Mouse (Mus musculus): Measurements from ENCODE around the gene Oscp1.
A peak's percentile ranks its signal among the peaks of the same experiment; 100 is the strongest.

Oscp1 gene

DNA sequence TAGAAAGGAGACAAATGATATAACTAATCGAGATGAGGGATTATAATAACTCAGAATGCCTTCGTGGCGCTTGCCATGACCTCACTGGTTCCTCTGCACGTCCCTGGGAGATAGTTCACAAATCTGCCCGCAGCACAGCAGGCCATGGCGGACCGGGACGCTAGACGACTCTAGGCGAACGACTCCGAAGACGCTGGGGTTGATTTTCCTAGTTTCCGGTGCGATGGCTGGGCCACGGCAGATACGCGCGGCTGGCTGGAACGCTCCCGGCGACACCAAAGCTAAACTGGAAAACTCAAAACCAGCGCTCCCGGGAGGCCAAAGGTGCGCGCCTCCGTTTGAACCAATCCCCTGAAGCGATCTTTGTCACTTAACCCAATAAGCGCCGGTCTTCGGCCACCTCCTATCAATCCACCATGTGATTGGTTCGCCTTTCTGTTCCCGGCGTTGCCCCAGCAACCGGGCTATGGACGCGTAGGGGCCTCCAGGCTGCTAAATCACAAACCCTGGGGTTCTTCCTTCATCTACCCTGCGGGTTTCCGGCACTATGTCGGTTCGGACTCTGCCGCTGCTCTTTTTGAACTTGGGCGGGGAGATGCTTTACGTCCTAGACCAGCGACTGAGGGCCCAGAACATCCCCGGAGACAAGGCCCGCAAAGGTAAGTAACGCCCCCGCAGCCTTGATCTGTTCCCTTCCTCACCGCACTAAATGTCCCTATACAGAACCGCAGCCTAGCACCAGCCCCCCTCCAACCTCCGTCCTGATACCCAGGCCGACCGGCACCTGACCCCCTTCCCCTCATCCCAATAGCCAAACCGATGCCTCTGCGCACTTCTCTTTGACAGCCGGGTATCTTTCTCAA is at the start of gene Oscp1:
Gene Oscp1 (plus strand): TSS at position 432 of the 863 bp plus-strand sequence.
- peak; percentile 91 for DNase-seq (ENCODE audit: low spot score)

- DNase-seq (ENCODE audit: low spot score) = no peak
These were observed 40.6 kb upstream of the Oscp1 start for GRCm38 (mm10) chr4:126017676-126018332.

DNA sequence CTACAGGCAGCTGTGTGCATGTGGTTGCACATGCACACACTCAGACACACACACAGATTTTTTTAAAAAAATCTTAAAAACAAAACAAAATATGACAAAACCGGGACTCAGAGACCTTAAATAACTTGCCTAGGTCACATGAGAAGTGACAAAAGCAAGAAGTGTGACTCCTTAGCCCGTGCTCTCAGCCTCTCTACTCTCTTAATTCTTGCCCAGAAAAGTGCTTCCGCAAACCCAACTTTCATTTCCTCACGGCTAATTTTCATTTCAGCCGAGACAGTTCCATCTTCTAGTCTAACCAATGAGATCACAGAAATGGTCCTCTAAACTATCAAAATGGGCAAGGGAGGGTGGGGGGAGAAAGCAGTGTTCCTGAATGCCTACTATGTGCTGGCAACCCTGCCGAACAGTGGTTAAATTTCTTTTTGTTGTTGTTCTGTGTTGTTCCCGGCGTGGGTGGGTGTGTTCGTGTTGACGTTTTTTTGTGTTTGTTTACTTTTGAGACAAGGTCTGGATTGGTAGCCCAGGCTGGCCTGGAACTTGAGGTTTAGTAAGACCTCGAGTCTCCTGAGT is 39.3 kb upstream of the Oscp1 start:
- DNase-seq (ENCODE audit: low spot score) = no peak

DNA sequence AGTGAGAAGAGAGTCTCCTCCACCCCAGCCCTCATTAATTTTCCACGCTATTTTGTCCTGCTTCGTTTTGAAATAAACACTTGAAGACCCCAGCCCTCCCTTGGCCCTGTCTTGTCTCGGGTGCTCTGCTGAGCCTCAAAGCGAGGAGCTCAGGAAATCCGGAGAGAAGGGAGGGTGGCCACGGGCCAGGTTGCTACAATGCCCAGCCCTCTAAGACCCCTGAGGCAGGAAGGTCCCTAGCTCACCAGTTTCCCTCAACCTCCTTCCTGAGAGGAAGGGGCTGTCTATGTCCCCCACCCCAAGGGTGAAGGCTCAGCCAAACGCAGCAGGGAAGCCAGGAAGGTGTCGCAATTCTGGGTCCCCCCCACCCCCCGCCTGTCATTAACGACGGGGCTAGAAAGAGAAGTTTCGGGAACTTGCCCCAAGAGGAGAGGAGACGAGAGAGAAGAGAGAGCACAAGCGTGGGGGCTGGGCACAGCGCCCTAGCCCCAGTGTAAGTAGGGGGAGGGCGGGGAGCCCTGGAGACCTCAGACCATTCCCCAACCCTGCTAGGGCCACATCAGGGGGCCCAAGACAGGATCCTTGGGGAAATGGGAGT is 34.0 kb upstream of the Oscp1 start, which contains the start of gene Csf3r:
Gene Csf3r (plus strand): TSS at position 248 of the 598 bp plus-strand sequence.
- no peak for DNase-seq (ENCODE audit: low spot score)

- DNase-seq (ENCODE audit: low spot score) = no peak
These were observed 32.6 kb upstream of the Oscp1 start for GRCm38 (mm10) chr4:126025801-126026200.

- DNase-seq (ENCODE audit: low spot score) = no peak
These were observed 30.4 kb upstream of the Oscp1 start for GRCm38 (mm10) chr4:126027980-126028379.

- no peak for DNase-seq (ENCODE audit: low spot score)
These were observed 29.3 kb upstream of the Oscp1 start for GRCm38 (mm10) chr4:126029042-126029441.

GRCm38 (mm10) chr4:126030705-126031104 is 27.7 kb upstream of the Oscp1 start:
- DNase-seq (ENCODE audit: low spot score) = no peak

GRCm38 (mm10) chr4:126035413-126035812 is 23.0 kb upstream of the Oscp1 start:
- DNase-seq (ENCODE audit: low spot score) = no peak

GRCm38 (mm10) chr4:126046851-126047585 is 11.3 kb upstream of the Oscp1 start, which contains the start of gene Mrps15:
Mrps15 (plus strand) TSS chr4:126046925.
- peak; percentile 88 for DNase-seq (ENCODE audit: low spot score)

DNA sequence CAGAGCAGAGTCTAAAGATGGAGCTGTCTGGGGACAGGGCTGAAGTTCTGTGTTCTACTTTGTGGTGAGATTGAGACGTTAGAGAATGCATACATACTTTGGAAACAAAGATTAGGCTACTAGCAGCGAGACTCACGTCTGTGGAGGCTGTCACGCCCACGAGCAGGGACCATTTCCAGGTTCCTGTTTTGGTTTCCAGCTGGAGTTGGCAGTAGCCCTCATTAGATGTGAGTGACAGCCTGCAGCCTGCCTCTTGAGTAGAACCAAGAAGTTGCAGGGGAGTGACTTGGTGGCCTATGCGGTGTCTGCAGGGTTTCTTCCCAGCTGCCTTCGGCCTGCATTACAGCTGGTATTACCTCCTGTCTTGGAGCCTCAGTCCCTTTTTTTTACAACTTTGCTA is 6.7 kb upstream of the Oscp1 start:
- no peak for DNase-seq (ENCODE audit: low spot score)

DNA sequence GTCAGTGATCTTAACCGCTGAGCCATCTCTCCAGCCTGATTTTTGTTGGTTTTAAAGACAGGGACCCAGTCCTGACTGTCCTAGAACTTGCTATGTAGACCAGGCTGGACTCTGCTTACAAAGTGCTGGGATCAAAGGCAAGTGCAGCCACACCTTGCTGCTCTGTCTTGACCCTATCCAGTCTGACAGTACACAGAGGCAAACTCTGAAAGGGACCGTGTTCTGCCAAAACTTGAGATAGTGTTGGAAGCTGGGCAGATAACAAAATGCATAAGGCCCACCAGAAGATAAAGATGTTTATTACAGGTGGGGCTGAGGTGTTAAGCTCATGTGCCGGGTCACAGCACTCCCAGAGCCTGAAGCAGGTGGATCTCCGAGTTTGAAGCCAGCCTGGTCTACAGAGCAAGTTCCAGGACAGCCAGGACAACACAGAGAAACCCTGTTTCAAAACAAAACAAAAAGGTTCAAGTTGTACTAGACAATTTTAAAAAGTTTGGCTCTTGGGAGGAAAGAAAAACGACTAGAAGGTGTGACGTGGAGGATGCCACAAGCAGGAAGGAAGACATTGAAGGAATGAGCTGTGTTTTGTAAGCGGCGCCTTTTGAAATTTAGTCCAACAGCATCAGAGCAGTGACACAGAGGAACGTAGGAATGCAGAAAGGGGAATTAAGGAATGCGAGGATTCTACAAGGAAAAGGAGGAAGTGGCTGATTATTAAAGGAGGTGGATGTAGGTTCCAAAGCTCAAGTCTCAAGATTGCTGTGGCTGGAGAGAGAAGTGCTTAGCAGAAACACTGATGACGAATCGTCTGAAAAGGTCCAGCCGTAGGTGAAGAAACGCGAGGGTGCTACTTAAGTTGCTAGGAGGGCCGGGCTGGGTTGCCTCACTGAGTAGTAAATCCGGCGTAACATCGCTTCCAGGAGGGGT is 895 bp upstream of the Oscp1 start:
- DNase-seq (ENCODE audit: low spot score) = no peak

- no peak for DNase-seq (ENCODE audit: low spot score)
These were observed 615 bp downstream of the Oscp1 start for GRCm38 (mm10) chr4:126058997-126059362.

DNA sequence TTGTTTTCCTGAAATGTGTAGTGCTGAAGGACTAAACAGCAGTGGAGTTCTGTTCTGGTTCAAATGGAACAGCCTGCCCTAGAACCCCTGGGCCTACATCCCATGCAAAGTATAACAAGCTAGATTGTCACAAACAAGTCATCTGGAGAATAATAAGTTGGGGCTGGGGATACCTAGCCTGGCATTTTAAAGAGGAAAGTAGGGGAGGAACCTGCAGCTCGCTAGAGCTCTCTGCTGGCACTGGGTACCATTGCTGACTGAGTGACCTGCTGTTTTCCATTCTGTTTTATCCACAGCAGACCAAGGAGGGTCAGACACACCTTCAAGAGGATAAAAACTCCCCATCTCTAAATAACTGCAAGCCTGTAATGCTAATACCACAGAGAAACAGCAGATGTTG is 4.5 kb downstream of the Oscp1 start:
- no peak for DNase-seq (ENCODE audit: low spot score)

GRCm38 (mm10) chr4:126065241-126065640 is 6.9 kb downstream of the Oscp1 start:
- no peak for DNase-seq (ENCODE audit: low spot score)

DNA sequence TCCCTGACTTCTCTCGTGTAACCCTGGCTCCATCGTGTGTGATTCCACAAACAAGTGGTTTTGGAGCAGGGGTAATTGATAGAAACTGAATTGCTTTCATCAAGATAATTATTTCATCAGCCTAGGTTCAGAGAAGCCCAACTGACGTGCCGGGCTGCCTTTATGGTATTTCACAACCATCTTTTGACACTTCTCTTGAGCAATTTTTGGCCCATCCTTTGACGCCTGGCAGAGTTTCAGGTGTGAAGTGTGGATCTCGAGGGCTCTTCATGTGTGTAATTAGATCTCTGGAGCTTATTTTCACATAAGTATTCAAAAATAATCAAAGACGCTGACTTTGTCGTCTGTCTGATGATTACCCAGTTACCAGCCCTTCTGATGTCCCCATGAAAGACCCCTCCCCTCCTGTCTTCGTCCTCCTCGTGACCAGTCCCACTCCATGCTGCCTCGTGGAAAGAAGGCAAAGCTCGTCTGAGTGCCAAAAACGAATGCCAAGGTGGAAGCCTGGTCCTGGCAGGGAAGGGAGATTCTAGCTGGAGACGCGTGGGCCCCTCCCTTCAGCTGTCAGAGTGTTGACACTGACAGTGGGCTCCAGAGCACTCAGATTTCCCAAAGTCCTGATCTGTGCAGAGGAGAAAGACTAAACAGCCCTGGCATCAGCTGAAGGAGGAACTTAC is 9.2 kb downstream of the Oscp1 start:
- DNase-seq (ENCODE audit: low spot score) = no peak

DNA sequence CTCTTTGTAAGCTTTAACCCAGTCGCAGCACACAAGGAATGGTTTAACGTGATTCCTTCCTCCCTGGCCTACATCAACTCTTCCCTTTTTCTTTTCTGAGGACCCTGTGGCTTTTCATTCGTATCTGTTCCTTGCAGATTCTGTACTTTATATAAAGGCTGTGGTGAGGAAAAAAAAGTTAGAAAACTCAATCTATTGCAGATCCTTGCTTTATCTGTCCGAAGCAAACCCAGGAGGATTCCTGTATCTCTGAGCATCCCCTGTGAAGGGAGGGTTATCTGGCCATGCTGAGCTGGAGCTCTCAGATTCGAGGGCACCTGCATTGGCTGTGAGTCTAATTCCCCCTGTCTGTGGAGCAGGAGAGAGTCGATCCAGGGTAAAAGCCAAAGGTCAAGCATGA is 10.5 kb downstream of the Oscp1 start:
- DNase-seq (ENCODE audit: low spot score) = no peak

DNA sequence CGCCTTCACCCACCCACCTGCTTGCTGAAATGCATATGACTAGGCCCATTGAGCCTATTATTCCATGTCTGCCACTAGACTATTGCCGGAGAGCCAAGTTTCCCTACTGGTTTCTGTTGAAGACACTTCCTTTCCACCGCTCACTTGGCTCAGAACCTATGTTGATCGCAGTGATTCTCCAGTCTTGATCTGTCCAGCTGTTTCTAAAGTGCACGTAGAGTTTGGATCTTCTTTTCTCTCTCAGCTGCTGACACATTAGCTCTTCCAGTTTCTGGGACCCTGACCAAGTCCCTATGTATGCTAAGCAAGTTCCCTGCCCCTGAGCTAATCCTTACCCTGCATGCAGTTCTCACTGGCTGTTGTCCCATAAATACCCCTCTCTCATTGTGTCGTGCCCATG is 19.5 kb downstream of the Oscp1 start:
- no peak for DNase-seq (ENCODE audit: low spot score)

DNA sequence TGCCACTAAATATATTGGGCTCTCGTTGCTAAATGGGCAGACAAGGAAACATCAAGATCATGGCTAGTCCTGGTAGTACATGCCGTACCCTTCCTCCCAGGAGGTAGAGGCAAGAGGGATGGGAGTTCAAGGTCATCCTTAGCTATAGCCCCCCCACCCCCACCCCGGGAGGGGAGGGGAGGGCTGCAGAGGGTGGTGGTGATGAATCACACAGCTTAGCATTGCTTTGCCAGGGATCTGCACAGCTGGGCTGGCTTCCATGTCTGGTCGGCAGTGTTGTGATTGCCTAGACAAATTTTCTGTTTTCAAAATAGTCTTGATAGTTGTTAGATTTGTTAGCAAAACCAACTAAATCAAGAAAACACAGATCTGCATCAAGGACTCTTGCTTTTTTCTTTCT is 20.9 kb downstream of the Oscp1 start:
- no peak for DNase-seq (ENCODE audit: low spot score)

DNA sequence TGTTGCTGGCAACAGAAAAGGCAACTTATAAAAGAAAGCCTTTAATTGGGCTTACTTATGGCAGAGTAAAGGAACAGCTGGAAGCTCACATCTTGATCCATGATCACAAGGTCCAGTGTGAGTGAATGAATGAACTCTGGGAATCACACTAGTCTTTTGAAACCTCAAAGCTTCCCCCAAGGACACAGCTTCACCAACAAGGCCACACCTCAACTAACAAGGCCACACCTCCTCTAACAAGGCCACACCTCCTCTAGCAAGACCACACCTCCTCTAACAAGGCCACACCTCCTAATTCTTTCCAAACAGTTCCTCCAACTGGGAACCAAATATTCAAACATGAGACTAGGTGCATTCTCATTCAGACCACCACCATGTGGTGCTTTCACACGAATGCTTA is 23.2 kb downstream of the Oscp1 start:
- DNase-seq (ENCODE audit: low spot score) = no peak
